Mouse (Mus musculus): ENCODE measurements around the gene Guca1a. TPM values are rescaled to one million over a fixed set of nuclear protein-coding genes. Genes with fewer than 3 reads are reported as not detected.

Gene Guca1a
- polyA plus RNA-seq, 1 experiment from 2014 or later: 1.6 TPM

DNA sequence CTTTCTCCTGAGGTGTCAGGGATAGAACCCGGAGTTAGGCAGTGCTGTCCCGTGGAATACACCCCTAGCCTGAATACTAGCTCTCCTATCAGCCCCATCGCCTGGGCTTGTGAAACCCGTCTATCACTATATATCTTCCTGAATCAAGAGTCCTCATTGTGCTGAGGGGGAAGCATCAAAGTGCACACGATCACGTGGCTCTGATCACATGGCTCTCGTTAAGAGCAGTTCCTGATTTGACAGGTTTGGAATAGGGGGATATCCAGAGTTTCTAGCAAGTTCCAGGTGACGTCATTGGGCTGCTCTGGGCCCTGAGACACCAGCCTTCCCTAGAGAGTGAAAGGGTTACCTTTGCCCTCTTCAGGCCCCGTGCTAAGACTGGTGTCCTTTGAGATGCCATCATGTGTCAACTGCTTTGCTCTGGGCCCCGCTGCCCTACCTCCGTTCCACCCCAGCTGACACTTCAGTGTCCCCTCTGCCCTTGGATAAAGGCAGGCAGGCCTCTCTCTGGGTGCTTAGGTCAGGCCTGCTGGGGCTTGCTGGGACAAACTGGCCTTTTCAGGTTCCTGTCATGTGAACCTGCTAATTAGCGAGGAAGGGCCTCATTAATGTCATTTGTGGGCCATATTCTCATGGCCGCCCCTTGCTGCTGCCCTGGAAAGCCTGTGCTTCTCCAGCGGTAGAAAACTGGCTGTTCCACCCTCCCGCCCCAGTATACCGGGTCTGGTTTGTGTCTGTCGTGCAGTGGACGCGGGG is 41.1 kb upstream of the Guca1a start:
- Histone ChIP-seq H3K4me1 (replicated peaks; ENCODE audit: control insufficient read depth, insufficient read depth, low read length) (peaks cover 51% of the 10 kb centered on the region), H3K27ac (ENCODE audit: low read depth, low read length) (no peak overlapping the region)
- WGBS: 62% methylated on average over 19 of the region's 19 CpGs

DNA sequence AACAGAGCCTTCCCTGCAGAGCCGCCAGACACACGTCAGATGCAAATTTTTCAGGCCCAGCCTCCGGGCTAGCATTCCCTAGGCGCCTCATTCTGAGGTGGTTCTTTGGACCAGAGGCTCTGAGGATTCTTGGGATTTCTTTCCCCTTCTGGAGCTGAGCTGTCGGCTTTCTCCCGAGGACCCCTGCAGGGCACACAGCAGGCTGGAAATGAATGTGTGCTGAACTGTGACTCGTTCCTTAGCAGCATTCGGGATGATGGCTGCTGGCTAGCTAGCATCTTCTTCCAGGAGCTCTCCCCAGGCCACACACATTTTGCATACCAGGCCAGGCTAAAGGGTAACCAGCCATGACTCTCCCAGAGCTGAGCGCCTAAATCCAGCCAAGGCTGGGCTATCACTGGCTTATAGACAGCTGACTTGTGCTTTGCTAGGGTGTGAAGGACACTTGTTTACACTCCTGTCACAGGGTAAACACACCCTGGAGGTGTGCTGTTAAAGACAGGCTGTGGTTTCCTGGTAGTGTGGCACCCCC is 40.0 kb upstream of the Guca1a start:
- H3K27me3 ChIP-seq (replicated peaks; ENCODE audit: control insufficient read depth, insufficient read depth, low read length): peaks cover 23% of the 10 kb centered on the region
- H3K4me2 ChIP-seq: no peak overlapping the region
- peaks cover 44% of the 10 kb centered on the region for H3K4me1 ChIP-seq (replicated peaks; ENCODE audit: control insufficient read depth, insufficient read depth, low read length)
- DNase-seq (ENCODE audit: low spot score): no peak
- WGBS: 42% methylated on average over 9 of the region's 9 CpGs
- no peak overlapping the region for H3K4me3 ChIP-seq (ENCODE audit: low read depth, low read length)
- H3K9ac ChIP-seq (ENCODE audit: low read depth, low read length): no peak overlapping the region
- H3K36me3 ChIP-seq (ENCODE audit: control insufficient read depth, insufficient read depth, low read length): no peaks in the 10 kb centered on the region
- H3K9me3 ChIP-seq (ENCODE audit: control insufficient read depth, low read length): no peaks in the 10 kb centered on the region
- no peak for ATAC-seq (replicated peaks; ENCODE audit: low FRiP score)
- H3K27ac ChIP-seq (ENCODE audit: low read depth, low read length): no peak overlapping the region

More for the DNA sequence above, 41.1 kb upstream of the Guca1a start:
- Histone ChIP-seq H3K9ac (ENCODE audit: low read depth, low read length) (no peak overlapping the region), H3K4me2 (no peak overlapping the region), H3K9me3 (ENCODE audit: control insufficient read depth, low read length) (no peaks in the 10 kb centered on the region), H3K4me3 (ENCODE audit: low read depth, low read length) (no peak overlapping the region), H3K27me3 (replicated peaks; ENCODE audit: control insufficient read depth, insufficient read depth, low read length) (peaks cover 20% of the 10 kb centered on the region), H3K36me3 (ENCODE audit: control insufficient read depth, insufficient read depth, low read length) (no peaks in the 10 kb centered on the region)
- no peak for DNase-seq (ENCODE audit: low spot score)
- ATAC-seq (replicated peaks; ENCODE audit: low FRiP score): no peak

DNA sequence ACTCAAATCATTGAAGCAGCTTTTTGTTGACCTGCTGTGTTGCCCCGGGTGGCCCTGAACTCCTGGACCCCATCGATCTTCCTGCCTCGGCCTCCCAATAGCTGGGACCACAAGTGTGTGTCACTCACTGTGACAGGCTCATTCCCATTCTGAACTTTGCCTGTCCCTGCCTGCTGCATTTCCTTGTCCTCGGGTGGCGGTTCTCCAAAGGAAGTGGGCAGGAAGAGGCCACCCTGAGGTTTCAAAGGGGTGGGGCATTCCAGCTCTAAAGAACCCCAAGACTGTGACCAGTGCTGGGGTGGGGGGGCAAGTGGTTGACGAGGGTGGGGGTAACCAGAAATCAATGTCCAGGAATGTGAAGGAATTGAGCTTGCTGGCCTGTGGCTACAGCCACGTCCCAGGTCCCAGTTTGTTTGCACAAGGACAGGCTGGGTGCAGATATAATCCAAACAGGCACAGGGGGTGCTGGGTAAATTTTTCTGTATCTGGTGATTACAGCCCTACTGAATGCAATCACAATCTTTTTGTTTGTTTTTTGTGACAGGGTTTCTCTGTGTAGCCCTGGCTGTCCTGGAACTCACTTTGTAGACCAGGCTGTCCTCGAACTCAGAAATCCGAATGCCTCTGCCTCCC is 39.1 kb upstream of the Guca1a start:
- 0 out of 2 replicates have a peak overlapping the region, but pooled peaks have one; percentile 17 for H3K4me2 ChIP-seq
- peaks cover 23% of the 10 kb centered on the region for H3K27me3 ChIP-seq (replicated peaks; ENCODE audit: control insufficient read depth, insufficient read depth, low read length)
- peak overlapping the region; percentile 32; the same call in 1 of the 2 replicates for H3K27ac ChIP-seq (ENCODE audit: low read depth, low read length)
- no peak overlapping the region for H3K9ac ChIP-seq (ENCODE audit: low read depth, low read length)
- no peaks in the 10 kb centered on the region for H3K36me3 ChIP-seq (ENCODE audit: control insufficient read depth, insufficient read depth, low read length)
- no peak overlapping the region for H3K4me3 ChIP-seq (ENCODE audit: low read depth, low read length)
- peaks cover 39% of the 10 kb centered on the region for H3K4me1 ChIP-seq (replicated peaks; ENCODE audit: control insufficient read depth, insufficient read depth, low read length)
- DNase-seq (ENCODE audit: low spot score) (no peak), ATAC-seq (replicated peaks; ENCODE audit: low FRiP score) (no peak)
- 29% methylated on average over 9 of the region's 9 CpGs for WGBS
- H3K9me3 ChIP-seq (ENCODE audit: control insufficient read depth, low read length): no peaks in the 10 kb centered on the region

GRCm38 (mm10) chr17:47438611-47439010 is 38.2 kb upstream of the Guca1a start:
- H3K27me3 ChIP-seq (replicated peaks; ENCODE audit: control insufficient read depth, insufficient read depth, low read length): peaks cover 23% of the 10 kb centered on the region
- ATAC-seq (replicated peaks; ENCODE audit: low FRiP score) (no peak), DNase-seq (ENCODE audit: low spot score) (no peak)
- no peak overlapping the region for H3K4me3 ChIP-seq (ENCODE audit: low read depth, low read length)
- H3K4me2 ChIP-seq: no peak overlapping the region
- H3K27ac ChIP-seq (ENCODE audit: low read depth, low read length): no peak overlapping the region
- H3K9ac ChIP-seq (ENCODE audit: low read depth, low read length): no peak overlapping the region
- H3K36me3 ChIP-seq (ENCODE audit: control insufficient read depth, insufficient read depth, low read length): no peaks in the 10 kb centered on the region
- no peaks in the 10 kb centered on the region for H3K9me3 ChIP-seq (ENCODE audit: control insufficient read depth, low read length)
- H3K4me1 ChIP-seq (replicated peaks; ENCODE audit: control insufficient read depth, insufficient read depth, low read length): peaks cover 37% of the 10 kb centered on the region
- WGBS: 65% methylated on average over 6 of the region's 6 CpGs

- Histone ChIP-seq H3K27ac (ENCODE audit: low read depth, low read length) (peak within 1 kb of the TSS; percentile 19; the same call in 1 of the 2 replicates), H3K36me3 (ENCODE audit: control insufficient read depth, insufficient read depth, low read length) (no peaks in the 10 kb centered on the region), H3K4me2 (peak within 1 kb of the TSS; percentile 94), H3K27me3 (replicated peaks; ENCODE audit: control insufficient read depth, insufficient read depth, low read length) (peaks cover 23% of the 10 kb centered on the region), H3K9ac (ENCODE audit: low read depth, low read length) (peak within 1 kb of the TSS; percentile 58), H3K9me3 (ENCODE audit: control insufficient read depth, low read length) (no peaks in the 10 kb centered on the region), H3K4me1 (replicated peaks; ENCODE audit: control insufficient read depth, insufficient read depth, low read length) (peaks cover 37% of the 10 kb centered on the region), H3K4me3 (ENCODE audit: low read depth, low read length) (peak within 1 kb of the TSS; percentile 51)
- no peak for DNase-seq (ENCODE audit: low spot score)
- no peak for ATAC-seq (replicated peaks; ENCODE audit: low FRiP score)
- 4% methylated on average over 25 of the region's 25 CpGs for WGBS
Measured at GRCm38 (mm10) chr17:47436907-47437547, 36.6 kb upstream of the Guca1a start, which contains the start of gene 1700001C19Rik. Gene 1700001C19Rik, minus strand, starts transcription at chr17:47437376.

GRCm38 (mm10) chr17:47436156-47436906 is 35.9 kb upstream of the Guca1a start, which contains the start of gene AI661453:
Gene AI661453, plus strand, starts transcription at chr17:47436615.
- H3K9ac ChIP-seq (ENCODE audit: low read depth, low read length): peak within 1 kb of the TSS; percentile 58
- WGBS: 2% methylated on average over 45 of the region's 45 CpGs
- no peaks in the 10 kb centered on the region for H3K9me3 ChIP-seq (ENCODE audit: control insufficient read depth, low read length)
- H3K4me3 ChIP-seq (ENCODE audit: low read depth, low read length): peak within 1 kb of the TSS; percentile 51
- DNase-seq (ENCODE audit: low spot score): no peak
- H3K27ac ChIP-seq (ENCODE audit: low read depth, low read length): peak within 1 kb of the TSS; percentile 19; the same call in 1 of the 2 replicates
- H3K4me1 ChIP-seq (replicated peaks; ENCODE audit: control insufficient read depth, insufficient read depth, low read length): peaks cover 34% of the 10 kb centered on the region
- peak within 1 kb of the TSS; percentile 94 for H3K4me2 ChIP-seq
- H3K27me3 ChIP-seq (replicated peaks; ENCODE audit: control insufficient read depth, insufficient read depth, low read length): peaks cover 23% of the 10 kb centered on the region
- H3K36me3 ChIP-seq (ENCODE audit: control insufficient read depth, insufficient read depth, low read length): no peaks in the 10 kb centered on the region
- ATAC-seq (replicated peaks; ENCODE audit: low FRiP score): no peak; the same call in 1 of the 2 replicates

GRCm38 (mm10) chr17:47430815-47431214 is 30.4 kb upstream of the Guca1a start:
- Histone ChIP-seq H3K9me3 (ENCODE audit: control insufficient read depth, low read length) (no peaks in the 10 kb centered on the region), H3K9ac (ENCODE audit: low read depth, low read length) (no peak overlapping the region), H3K4me3 (ENCODE audit: low read depth, low read length) (no peak overlapping the region), H3K36me3 (ENCODE audit: control insufficient read depth, insufficient read depth, low read length) (no peaks in the 10 kb centered on the region), H3K4me2 (no peak overlapping the region), H3K27ac (ENCODE audit: low read depth, low read length) (no peak overlapping the region), H3K27me3 (replicated peaks; ENCODE audit: control insufficient read depth, insufficient read depth, low read length) (0 out of 2 replicates have a peak, but pooled peaks cover 2% of the 10 kb centered on the region), H3K4me1 (replicated peaks; ENCODE audit: control insufficient read depth, insufficient read depth, low read length) (no peaks in the 10 kb centered on the region)
- no peak for ATAC-seq (replicated peaks; ENCODE audit: low FRiP score)
- no peak for DNase-seq (ENCODE audit: low spot score)
- WGBS: 65% methylated on average over 5 of the region's 5 CpGs

DNA sequence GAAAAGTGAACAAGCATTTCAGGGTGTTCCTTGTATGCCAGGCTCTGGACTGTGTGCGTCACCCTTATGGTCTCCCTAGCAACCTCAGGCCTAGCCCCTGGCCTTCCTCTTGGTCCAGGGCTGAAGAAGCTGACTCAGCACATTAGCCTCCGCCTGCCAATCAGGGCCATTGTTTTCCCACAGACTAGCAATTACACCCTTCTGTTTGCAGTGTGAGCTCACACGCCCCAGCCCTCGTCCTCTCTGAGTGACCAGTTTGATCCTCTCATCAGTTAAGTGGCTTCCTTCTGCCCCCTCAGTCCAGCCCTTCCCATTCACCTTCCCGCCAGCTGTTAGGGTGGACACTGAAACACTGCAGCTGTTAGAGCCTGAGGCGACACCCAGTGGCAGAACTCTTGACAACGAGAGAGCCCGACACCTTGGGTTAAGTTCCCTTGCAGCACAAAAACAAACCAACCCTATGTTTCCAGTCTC is 28.5 kb upstream of the Guca1a start:
- WGBS: 13% methylated on average over 8 of the region's 8 CpGs
- DNase-seq (ENCODE audit: low spot score): no peak
- Histone ChIP-seq H3K27me3 (replicated peaks; ENCODE audit: control insufficient read depth, insufficient read depth, low read length) (0 out of 2 replicates have a peak, but pooled peaks cover 2% of the 10 kb centered on the region), H3K9ac (ENCODE audit: low read depth, low read length) (no peak overlapping the region), H3K4me1 (replicated peaks; ENCODE audit: control insufficient read depth, insufficient read depth, low read length) (peaks cover 5% of the 10 kb centered on the region), H3K4me3 (ENCODE audit: low read depth, low read length) (no peak overlapping the region), H3K4me2 (peak overlapping the region; percentile 16; the same call in 1 of the 2 replicates), H3K9me3 (ENCODE audit: control insufficient read depth, low read length) (no peaks in the 10 kb centered on the region), H3K36me3 (ENCODE audit: control insufficient read depth, insufficient read depth, low read length) (no peaks in the 10 kb centered on the region), H3K27ac (ENCODE audit: low read depth, low read length) (no peak overlapping the region)
- ATAC-seq (replicated peaks; ENCODE audit: low FRiP score): no peak; the same call in 1 of the 2 replicates

All from liver, embryonic 11.5 days (tissue).